Mouse (Mus musculus) midbrain, embryonic 13.5 days (tissue): ENCODE measurements around the gene Ppp3ca. TPM values are rescaled to one million over a fixed set of nuclear protein-coding genes. Genes with fewer than 3 reads are reported as not detected.

ENCODE experiments used
- ATAC-seq: fragments of 200-750 bp; cut with Nextera tagmentation; 2 replicates; pipeline ENCODE4 v1.8.0; 2017; ENCODE audit warnings: mild to moderate bottlenecking, moderate TSS enrichment, moderate library complexity
- H3K27ac ChIP-seq: fragments of 300-500 bp; sonication (generic); 2 replicates; pipeline ENCODE4 v1.5.1; 2015; ENCODE audit warnings: inconsistent platforms, mild to moderate bottlenecking, moderate library complexity
- H3K27me3 ChIP-seq: fragments of 300-500 bp; sonication (generic); 2 replicates; pipeline ENCODE4 v1.6.1; 2015; ENCODE audit warnings: mild to moderate bottlenecking, inconsistent platforms
- H3K36me3 ChIP-seq: fragments of 300-500 bp; sonication (generic); 2 replicates; pipeline ENCODE4 v1.6.1; 2015; ENCODE audit warnings: mild to moderate bottlenecking, inconsistent platforms
- H3K4me1 ChIP-seq: fragments of 300-500 bp; sonication (generic); replicated peaks from 2 replicates; pipeline ENCODE4 v1.6.1; 2015; ENCODE audit warnings: inconsistent platforms
- H3K4me2 ChIP-seq: fragments of 300-500 bp; sonication (generic); replicated peaks from 2 replicates; pipeline ENCODE4 v1.6.1; 2015; ENCODE audit warnings: moderate library complexity, mild to moderate bottlenecking, inconsistent platforms
- H3K4me3 ChIP-seq: fragments of 300-500 bp; sonication (generic); replicated peaks from 2 replicates; pipeline ENCODE4 v1.5.1; 2015; ENCODE audit warnings: mild to moderate bottlenecking, inconsistent platforms
- H3K9ac ChIP-seq: fragments of 300-500 bp; sonication (generic); replicated peaks from 2 replicates; pipeline ENCODE4 v1.6.1; 2015; ENCODE audit warnings: mild to moderate bottlenecking, inconsistent platforms
- H3K9me3 ChIP-seq: fragments of 300-500 bp; sonication (generic); 2 replicates; pipeline ENCODE4 v1.6.1; 2016; ENCODE audit warnings: mild to moderate bottlenecking, inconsistent platforms
- WGBS: fragments of 180-500 bp; shearing (Covaris S2); methylation state at CpG from one replicate; pipeline ENCODE4 v1.1.7; 2015; 5-methylcytosine and 5-hydroxymethylcytosine counted together
- polyA plus RNA-seq: library from polyadenylated mRNA; unstranded; fragments of >200 nt; fragmentation: Nextera tagmentation; extraction: Ambion mirVana; gene quantifications from 2 replicates; pipeline ENCODE4 v1.2.1, GENCODE M21; 2015

The Ppp3ca gene
- polyA plus RNA-seq, 1 experiment from 2014 or later = 109 TPM

DNA sequence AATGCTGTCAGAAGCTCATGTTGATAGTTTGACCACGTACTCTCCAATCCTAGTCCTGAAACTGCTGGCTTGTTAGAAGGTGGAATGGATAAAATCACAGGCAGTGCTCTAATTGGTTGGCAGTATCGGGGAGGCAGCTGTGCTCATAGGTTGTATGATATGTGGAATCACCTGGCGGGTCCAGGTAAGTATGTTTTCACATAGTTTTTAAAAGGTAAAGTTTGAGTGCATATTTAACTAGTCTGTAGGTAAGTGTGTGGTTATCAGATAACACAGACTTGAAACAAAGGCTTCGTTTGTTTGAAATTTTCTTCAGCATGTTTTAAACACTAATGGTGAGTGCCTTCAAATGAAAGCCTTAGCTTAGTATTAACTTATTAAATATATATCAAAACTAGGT, 136.0 kb downstream of the Ppp3ca start:
- H3K27me3 ChIP-seq = no peaks in the 10 kb centered on the region
- no peaks in the 10 kb centered on the region for H3K9me3 ChIP-seq
- no peak for ATAC-seq
- no peaks in the 10 kb centered on the region for H3K36me3 ChIP-seq
- H3K9ac ChIP-seq = no peak overlapping the region
- H3K4me2 ChIP-seq = no peak overlapping the region
- WGBS = 93% methylated on average over 4 of the region's 4 CpGs
- H3K4me3 ChIP-seq = no peak overlapping the region
- no peaks in the 10 kb centered on the region for H3K4me1 ChIP-seq
- H3K27ac ChIP-seq = no peak overlapping the region

DNA sequence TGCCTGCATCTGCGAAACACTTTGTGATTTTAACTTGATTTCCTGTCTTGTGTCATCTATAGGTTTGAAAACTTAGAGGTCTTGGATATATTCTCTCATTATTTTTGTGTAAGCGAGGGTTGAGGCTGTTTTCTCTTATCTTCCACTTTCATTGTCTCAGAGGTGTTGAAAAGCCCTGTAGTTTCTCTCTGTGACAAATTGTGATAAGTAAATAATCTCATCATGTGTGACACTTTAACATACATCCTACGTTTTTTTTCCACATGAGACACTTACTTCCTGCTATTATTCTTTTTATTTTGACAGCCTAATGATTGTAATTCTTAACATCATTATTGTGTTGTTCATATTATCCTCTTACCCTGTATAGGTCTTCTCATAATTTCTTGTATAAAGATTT, 140.3 kb downstream of the Ppp3ca start:
- H3K4me1 ChIP-seq = no peaks in the 10 kb centered on the region
- no peak overlapping the region for H3K4me2 ChIP-seq
- no peaks in the 10 kb centered on the region for H3K9me3 ChIP-seq
- no peaks in the 10 kb centered on the region for H3K27me3 ChIP-seq
- WGBS = 70% methylated on average over 3 of the region's 3 CpGs
- H3K36me3 ChIP-seq = no peaks in the 10 kb centered on the region
- H3K9ac ChIP-seq = no peak overlapping the region
- H3K27ac ChIP-seq = no peak overlapping the region
- no peak for ATAC-seq
- no peak overlapping the region for H3K4me3 ChIP-seq

DNA sequence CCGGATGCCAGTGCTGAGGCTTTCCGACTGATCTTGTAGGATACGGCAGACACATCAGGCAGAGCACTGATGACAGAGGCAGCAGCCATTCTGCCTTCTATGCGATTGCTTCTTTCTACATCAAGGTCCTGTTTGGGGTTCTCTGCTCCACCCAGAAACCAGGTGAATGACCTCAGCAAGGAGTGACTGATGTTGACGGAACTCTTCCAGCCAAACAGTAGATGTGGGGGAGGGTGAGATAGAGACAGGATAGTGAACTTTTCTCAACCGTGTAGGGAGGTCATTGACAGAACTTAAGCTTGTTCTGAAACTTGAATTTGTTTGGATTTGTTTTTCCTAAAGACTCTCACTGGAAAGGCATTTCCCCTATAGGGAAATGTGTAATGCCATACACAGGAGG, 142.2 kb downstream of the Ppp3ca start:
- no peaks in the 10 kb centered on the region for H3K9me3 ChIP-seq
- H3K27me3 ChIP-seq = no peaks in the 10 kb centered on the region
- no peak overlapping the region for H3K9ac ChIP-seq
- no peak overlapping the region for H3K4me2 ChIP-seq
- no peak for ATAC-seq
- 0 out of 2 replicates have a peak, but pooled peaks cover 3% of the 10 kb centered on the region for H3K4me1 ChIP-seq
- 91% methylated on average over 6 of the region's 6 CpGs for WGBS
- H3K4me3 ChIP-seq = no peak overlapping the region
- no peak overlapping the region for H3K27ac ChIP-seq
- H3K36me3 ChIP-seq = no peaks in the 10 kb centered on the region

- ATAC-seq = no peak
Observed at GRCm38 (mm10) chr3:136812791-136813190, 142.9 kb downstream of the Ppp3ca start.

DNA sequence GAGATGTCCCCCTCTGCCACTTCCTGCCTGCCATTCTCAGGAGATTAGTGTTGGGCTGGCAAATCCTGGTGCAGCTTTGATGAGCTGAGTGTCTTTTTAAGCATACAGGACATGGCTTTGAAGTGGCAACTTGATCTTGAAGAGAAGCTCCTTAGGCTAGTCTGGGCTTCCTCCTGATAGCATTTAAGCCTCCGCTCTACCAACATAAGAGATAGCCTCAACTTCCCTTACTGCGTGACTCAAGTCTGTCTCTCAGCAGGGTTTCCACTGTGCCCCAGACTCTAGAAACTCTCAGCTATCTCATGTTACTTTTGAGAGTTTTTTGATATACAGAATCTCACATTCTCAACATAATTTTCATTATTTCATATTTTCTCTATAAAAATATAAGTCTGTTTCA, 144.0 kb downstream of the Ppp3ca start:
- no peak overlapping the region for H3K4me3 ChIP-seq
- no peak overlapping the region for H3K9ac ChIP-seq
- no peaks in the 10 kb centered on the region for H3K27me3 ChIP-seq
- no peak overlapping the region for H3K27ac ChIP-seq
- ATAC-seq = no peak
- 74% methylated on average over 2 of the region's 2 CpGs for WGBS
- 0 out of 2 replicates have a peak, but pooled peaks cover 3% of the 10 kb centered on the region for H3K4me1 ChIP-seq
- H3K9me3 ChIP-seq = no peaks in the 10 kb centered on the region
- no peaks in the 10 kb centered on the region for H3K36me3 ChIP-seq
- H3K4me2 ChIP-seq = no peak overlapping the region

More at GRCm38 (mm10) chr3:136812791-136813190, 142.9 kb downstream of the Ppp3ca start:
- Histone ChIP-seq H3K9me3 (no peaks in the 10 kb centered on the region), H3K27me3 (no peaks in the 10 kb centered on the region), H3K4me1 (0 out of 2 replicates have a peak, but pooled peaks cover 3% of the 10 kb centered on the region), H3K27ac (no peak overlapping the region), H3K4me3 (no peak overlapping the region), H3K36me3 (no peaks in the 10 kb centered on the region), H3K9ac (no peak overlapping the region), H3K4me2 (no peak overlapping the region)
- WGBS = 95% methylated on average over 2 of the region's 2 CpGs

DNA sequence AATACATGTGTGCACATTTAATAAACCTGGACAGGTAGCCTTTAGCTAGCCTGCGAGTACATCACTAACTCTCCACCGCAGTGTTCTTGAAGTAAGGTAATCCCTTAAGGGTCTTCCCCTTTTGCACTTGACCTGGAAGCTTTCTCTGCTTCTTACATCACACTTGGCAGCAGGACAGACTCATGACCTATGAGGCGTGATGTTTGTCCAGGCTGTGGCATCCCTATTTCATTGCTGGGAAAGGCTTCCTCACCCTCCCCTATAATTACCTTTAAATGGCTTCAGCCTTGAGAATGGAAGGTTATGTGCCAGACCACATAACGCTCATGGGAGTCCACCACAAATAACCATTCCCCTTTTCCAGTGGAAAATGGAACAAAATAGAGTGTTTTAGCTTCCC, 145.0 kb downstream of the Ppp3ca start:
- Histone ChIP-seq H3K4me3 (no peak overlapping the region), H3K27me3 (no peaks in the 10 kb centered on the region), H3K4me1 (0 out of 2 replicates have a peak, but pooled peaks cover 3% of the 10 kb centered on the region), H3K27ac (no peak overlapping the region), H3K36me3 (no peaks in the 10 kb centered on the region), H3K9me3 (no peaks in the 10 kb centered on the region), H3K4me2 (no peak overlapping the region), H3K9ac (no peak overlapping the region)
- no peak for ATAC-seq
- WGBS = 90% methylated on average over 4 of the region's 4 CpGs

GRCm38 (mm10) chr3:136816319-136816718, 146.4 kb downstream of the Ppp3ca start:
- 37% methylated on average over 3 of the region's 3 CpGs for WGBS

DNA sequence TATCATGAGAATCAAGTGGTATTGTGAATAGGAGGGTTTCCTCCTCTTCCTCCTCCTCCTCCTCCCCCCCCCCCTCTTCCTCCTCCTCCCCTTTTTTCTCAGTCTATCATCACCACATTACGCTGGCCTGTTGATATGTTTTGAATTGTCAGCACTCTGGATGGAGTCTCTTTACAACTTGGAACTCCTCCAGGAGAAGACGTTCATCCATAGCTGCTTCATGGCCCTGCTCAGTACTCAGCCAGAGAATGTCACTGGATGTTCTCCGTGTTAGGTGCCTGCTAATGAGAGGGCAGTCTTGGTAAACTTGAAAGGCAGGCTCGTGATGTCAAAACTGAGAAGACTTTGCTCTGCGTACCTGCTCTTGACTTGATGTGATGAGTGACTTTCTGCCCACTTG, 149.1 kb downstream of the Ppp3ca start:
- Histone ChIP-seq H3K4me3 (no peak overlapping the region), H3K4me1 (0 out of 2 replicates have a peak, but pooled peaks cover 3% of the 10 kb centered on the region), H3K27ac (no peak overlapping the region), H3K9ac (no peak overlapping the region), H3K36me3 (peaks cover 5% of the 10 kb centered on the region; the same call in 1 of the 2 replicates), H3K4me2 (no peak overlapping the region), H3K9me3 (no peaks in the 10 kb centered on the region), H3K27me3 (no peaks in the 10 kb centered on the region)
- 88% methylated on average over 5 of the region's 5 CpGs for WGBS
- ATAC-seq = no peak

More at GRCm38 (mm10) chr3:136816319-136816718, 146.4 kb downstream of the Ppp3ca start:
- H3K27ac ChIP-seq = no peak overlapping the region
- no peaks in the 10 kb centered on the region for H3K36me3 ChIP-seq
- no peak overlapping the region for H3K4me3 ChIP-seq
- no peak for ATAC-seq
- 0 out of 2 replicates have a peak, but pooled peaks cover 3% of the 10 kb centered on the region for H3K4me1 ChIP-seq
- no peak overlapping the region for H3K9ac ChIP-seq
- no peaks in the 10 kb centered on the region for H3K9me3 ChIP-seq
- no peaks in the 10 kb centered on the region for H3K27me3 ChIP-seq
- no peak overlapping the region for H3K4me2 ChIP-seq

DNA sequence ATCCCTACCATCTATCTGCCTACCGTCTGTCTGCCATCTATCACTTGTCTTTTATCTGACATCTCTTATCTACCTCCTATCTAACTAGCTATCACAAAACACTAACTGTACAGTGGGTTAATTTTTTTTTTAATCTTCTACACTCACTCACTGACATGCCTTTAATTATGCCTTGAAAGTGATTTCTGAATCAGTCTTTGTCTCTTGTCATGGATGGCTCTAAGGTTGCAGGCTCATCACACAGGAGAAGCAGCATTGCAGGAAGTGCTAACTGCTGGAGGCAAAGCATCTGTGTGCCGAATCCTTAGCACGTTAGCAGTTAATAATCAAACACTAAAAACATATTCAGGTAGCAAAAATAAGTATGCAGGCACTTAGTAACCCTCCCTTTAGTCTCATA, 151.1 kb downstream of the Ppp3ca start:
- Histone ChIP-seq H3K27ac (no peak overlapping the region), H3K27me3 (no peaks in the 10 kb centered on the region), H3K9me3 (no peaks in the 10 kb centered on the region), H3K4me2 (no peak overlapping the region), H3K4me3 (no peak overlapping the region), H3K4me1 (0 out of 2 replicates have a peak, but pooled peaks cover 3% of the 10 kb centered on the region), H3K9ac (no peak overlapping the region), H3K36me3 (peaks cover 5% of the 10 kb centered on the region; the same call in 1 of the 2 replicates)
- ATAC-seq = no peak
- WGBS = 87% methylated on average over 3 of the region's 3 CpGs

- Histone ChIP-seq H3K36me3 (peaks cover 5% of the 10 kb centered on the region; the same call in 1 of the 2 replicates), H3K4me1 (no peaks in the 10 kb centered on the region), H3K27me3 (no peaks in the 10 kb centered on the region), H3K9me3 (no peaks in the 10 kb centered on the region), H3K4me2 (no peak overlapping the region), H3K4me3 (no peak overlapping the region), H3K9ac (no peak overlapping the region), H3K27ac (no peak overlapping the region)
- 78% methylated on average over 2 of the region's 2 CpGs for WGBS
- no peak for ATAC-seq
Observed at GRCm38 (mm10) chr3:136821993-136822392, 152.1 kb downstream of the Ppp3ca start.

- no peak overlapping the region for H3K4me2 ChIP-seq
- no peak overlapping the region for H3K4me3 ChIP-seq
- no peak overlapping the region for H3K27ac ChIP-seq
- H3K9ac ChIP-seq = no peak overlapping the region
- H3K4me1 ChIP-seq = no peaks in the 10 kb centered on the region
- H3K9me3 ChIP-seq = no peaks in the 10 kb centered on the region
- no peak for ATAC-seq
- WGBS = 98% methylated on average over 2 of the region's 2 CpGs
- H3K27me3 ChIP-seq = no peaks in the 10 kb centered on the region
- peaks cover 5% of the 10 kb centered on the region; the same call in 1 of the 2 replicates for H3K36me3 ChIP-seq
Observed at GRCm38 (mm10) chr3:136822431-136822830, 152.5 kb downstream of the Ppp3ca start.

DNA sequence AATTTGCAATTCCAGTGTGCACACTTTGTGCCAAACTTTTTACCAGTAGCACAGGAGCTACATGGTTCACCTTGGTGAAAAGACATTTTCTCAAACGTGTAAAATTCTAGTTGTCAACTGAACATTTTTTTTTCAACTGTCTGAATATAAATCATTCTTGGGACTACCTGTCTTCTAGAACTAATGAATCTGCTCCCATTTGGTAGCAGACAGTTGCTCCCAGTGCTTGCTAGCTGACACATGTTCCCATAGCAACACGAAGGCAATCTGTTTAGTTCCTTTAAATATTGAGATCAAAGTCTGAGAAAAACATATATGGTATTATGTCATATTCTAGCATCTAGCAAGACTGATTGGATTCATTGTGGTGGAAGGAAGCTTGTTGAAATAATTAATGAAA, 158.5 kb downstream of the Ppp3ca start:
- H3K9ac ChIP-seq = no peak overlapping the region
- no peaks in the 10 kb centered on the region for H3K27me3 ChIP-seq
- H3K9me3 ChIP-seq = no peaks in the 10 kb centered on the region
- H3K4me3 ChIP-seq = no peak overlapping the region
- H3K4me2 ChIP-seq = no peak overlapping the region
- no peak overlapping the region for H3K27ac ChIP-seq
- no peak for ATAC-seq
- WGBS = 79% methylated on average over 2 of the region's 2 CpGs
- H3K36me3 ChIP-seq = peaks cover 5% of the 10 kb centered on the region; the same call in 1 of the 2 replicates
- H3K4me1 ChIP-seq = peaks cover 19% of the 10 kb centered on the region

GRCm38 (mm10) chr3:136829109-136829508, 159.2 kb downstream of the Ppp3ca start:
- H3K27ac ChIP-seq = no peak overlapping the region

More at GRCm38 (mm10) chr3:136829109-136829508, 159.2 kb downstream of the Ppp3ca start:
- Histone ChIP-seq H3K27me3 (no peaks in the 10 kb centered on the region), H3K4me1 (peaks cover 26% of the 10 kb centered on the region), H3K4me3 (no peak overlapping the region), H3K36me3 (no peaks in the 10 kb centered on the region), H3K9ac (no peak overlapping the region), H3K9me3 (no peaks in the 10 kb centered on the region), H3K4me2 (no peak overlapping the region)
- WGBS = 72% methylated on average over 5 of the region's 5 CpGs
- no peak for ATAC-seq
